Mouse (Mus musculus) hindlimb bud, embryonic 11.5 days (tissue): ENCODE results near the gene Lyst.
A peak's percentile ranks its signal among the peaks of the same experiment; 100 is the strongest.
"Not testable (repeated sequence)": the region's sequence is repeated elsewhere in the genome, so short reads cannot be mapped to it uniquely, and the experiment has no call there.

Experiments
- DNase-seq: peaks from one replicate; pipeline ENCODE4 v3.0.0-alpha.2; 2012; ENCODE audit warnings: low read depth, low spot score; ENCODE audit errors: extremely low spot score

The Lyst gene

GRCm38 (mm10) chr13:13590048-13591011, at the start of gene Lyst:
Gene Lyst, plus strand, starts transcription at chr13:13590397.
- DNase-seq = peak; percentile 73

GRCm38 (mm10) chr13:13543073-13543472, 47.1 kb upstream of the Lyst start:
- DNase-seq = not testable (repeated sequence)

- no peak for DNase-seq
Measured at GRCm38 (mm10) chr13:13546792-13547191, 43.4 kb upstream of the Lyst start.

GRCm38 (mm10) chr13:13547889-13548288, 42.3 kb upstream of the Lyst start:
- no peak for DNase-seq

GRCm38 (mm10) chr13:13548431-13549190, 41.6 kb upstream of the Lyst start:
- no peak for DNase-seq

- no peak for DNase-seq
Measured at GRCm38 (mm10) chr13:13549687-13550660, 40.2 kb upstream of the Lyst start.

- DNase-seq = no peak
Measured at GRCm38 (mm10) chr13:13552020-13552419, 38.2 kb upstream of the Lyst start.

GRCm38 (mm10) chr13:13553660-13554059, 36.5 kb upstream of the Lyst start:
- no peak for DNase-seq

- no peak for DNase-seq
Measured at GRCm38 (mm10) chr13:13555196-13555595, 35.0 kb upstream of the Lyst start.

- no peak for DNase-seq
Measured at GRCm38 (mm10) chr13:13557001-13557743, 33.0 kb upstream of the Lyst start.

- DNase-seq = no peak
Measured at GRCm38 (mm10) chr13:13558251-13558650, 31.9 kb upstream of the Lyst start.

- DNase-seq = no peak
Measured at GRCm38 (mm10) chr13:13558900-13559299, 31.3 kb upstream of the Lyst start.

- DNase-seq = no peak
Measured at GRCm38 (mm10) chr13:13562571-13562970, 27.6 kb upstream of the Lyst start.

GRCm38 (mm10) chr13:13564116-13564515, 26.1 kb upstream of the Lyst start:
- no peak for DNase-seq

GRCm38 (mm10) chr13:13564541-13564940, 25.7 kb upstream of the Lyst start:
- no peak for DNase-seq

- no peak for DNase-seq
Measured at GRCm38 (mm10) chr13:13567640-13568039, 22.6 kb upstream of the Lyst start.

GRCm38 (mm10) chr13:13568824-13569223, 21.4 kb upstream of the Lyst start:
- DNase-seq = no peak

GRCm38 (mm10) chr13:13569603-13570002, 20.6 kb upstream of the Lyst start:
- DNase-seq = no peak

- DNase-seq = no peak
Measured at GRCm38 (mm10) chr13:13572060-13572835, 17.9 kb upstream of the Lyst start.
